Mouse (Mus musculus) small intestine, adult 2 months (tissue): ENCODE data around the gene Plekhg1. TPM values are rescaled to one million over a fixed set of nuclear protein-coding genes. Genes with fewer than 3 reads are reported as not detected.
A peak's percentile ranks its signal among the peaks of the same experiment; 100 is the strongest.

Experiments used
- H3K27ac ChIP-seq: fragments of 200-500 bp; 2 replicates; pipeline ENCODE4 v1.5.1; 2012; ENCODE audit warnings: low read depth, low read length, control low read depth, inconsistent platforms; ENCODE audit not compliant: insufficient read depth
- H3K27me3 ChIP-seq: fragments of 200-500 bp; 2 replicates; pipeline ENCODE4 v1.6.1; 2012; ENCODE audit warnings: mild to moderate bottlenecking, moderate library complexity, low read length, inconsistent platforms; ENCODE audit not compliant: control insufficient read depth, insufficient read depth
- H3K36me3 ChIP-seq: fragments of 200-500 bp; 2 replicates; pipeline ENCODE4 v1.6.1; 2012; ENCODE audit warnings: mild to moderate bottlenecking, low read length, control low read depth, inconsistent platforms; ENCODE audit not compliant: control insufficient read depth, insufficient read depth
- H3K4me1 ChIP-seq: fragments of 200-500 bp; 2 replicates; pipeline ENCODE4 v1.6.1; 2012; ENCODE audit warnings: low read length, inconsistent platforms, mixed read lengths; ENCODE audit not compliant: control insufficient read depth, insufficient read depth, insufficient read length
- H3K4me3 ChIP-seq: fragments of 200-500 bp; 2 replicates; pipeline ENCODE4 v1.5.1; 2012; ENCODE audit warnings: low read depth, mild to moderate bottlenecking, control low read depth, inconsistent platforms, low read length, moderate library complexity
- CTCF ChIP-seq: fragments of 200-500 bp; IDR thresholded peaks from 2 replicates; pipeline ENCODE4 v1.5.1; 2012; ENCODE audit warnings: low read depth, mild to moderate bottlenecking, control low read depth, inconsistent platforms, low read length, moderate library complexity, mixed read lengths; ENCODE audit not compliant: insufficient replicate concordance, insufficient read length; ENCODE audit errors: extremely low read depth
- POLR2A ChIP-seq: fragments of 200-500 bp; IDR thresholded peaks from 2 replicates; pipeline ENCODE4 v1.6.1; 2012; ENCODE audit warnings: low read depth, mild to moderate bottlenecking, control low read depth, inconsistent platforms, low read length, moderate library complexity
- WGBS: fragments of 180-500 bp; shearing (Covaris S2); methylation state at CpG from one replicate; pipeline ENCODE4 v1.1.7; 2018; 5-methylcytosine and 5-hydroxymethylcytosine counted together
- polyA plus RNA-seq: library from polyadenylated mRNA; depleted of rRNA; stranded (reverse); fragments of >200 nt; gene quantifications from 2 replicates; pipeline ENCODE4 v1.2.3, GENCODE M21; 2012

The Plekhg1 gene
- polyA plus RNA-seq, 1 experiment = 1.7 TPM

GRCm38 (mm10) chr10:3774330-3774729 is 34.2 kb downstream of the Plekhg1 start:
- 82% methylated on average over 2 of the region's 2 CpGs for WGBS
- TF ChIP-seq POLR2A (no peak), CTCF (no peak)
- Histone ChIP-seq H3K27ac (no peak overlapping the region), H3K4me1 (peaks cover 16% of the 10 kb centered on the region), H3K27me3 (no peaks in the 10 kb centered on the region), H3K36me3 (no peaks in the 10 kb centered on the region), H3K4me3 (no peak overlapping the region)

GRCm38 (mm10) chr10:3776761-3777160 is 36.6 kb downstream of the Plekhg1 start:
- H3K4me1 ChIP-seq = peaks cover 16% of the 10 kb centered on the region
- H3K27ac ChIP-seq = peak overlapping the region; percentile 55; the same call in 1 of the 2 replicates
- no peaks in the 10 kb centered on the region for H3K27me3 ChIP-seq
- 15% methylated on average over 2 of the region's 2 CpGs for WGBS
- TF ChIP-seq POLR2A = no peak
- TF ChIP-seq CTCF = no peak
- no peaks in the 10 kb centered on the region for H3K36me3 ChIP-seq
- H3K4me3 ChIP-seq = no peak overlapping the region

- Histone ChIP-seq H3K4me3 (no peak overlapping the region), H3K27ac (no peak overlapping the region), H3K4me1 (peaks cover 9% of the 10 kb centered on the region; the same call in 1 of the 2 replicates), H3K27me3 (no peaks in the 10 kb centered on the region), H3K36me3 (no peaks in the 10 kb centered on the region)
- WGBS = 81% methylated on average over 4 of the region's 4 CpGs
- no peak for TF ChIP-seq POLR2A
- no peak for TF ChIP-seq CTCF
These were observed 45.2 kb downstream of the Plekhg1 start for GRCm38 (mm10) chr10:3785362-3785761.

- 56% methylated on average over 4 of the region's 4 CpGs for WGBS
- TF ChIP-seq POLR2A (no peak), CTCF (no peak)
- H3K4me3 ChIP-seq = no peak overlapping the region
- no peaks in the 10 kb centered on the region for H3K27me3 ChIP-seq
- no peak overlapping the region for H3K27ac ChIP-seq
- H3K4me1 ChIP-seq = peaks cover 9% of the 10 kb centered on the region; the same call in 1 of the 2 replicates
- H3K36me3 ChIP-seq = no peaks in the 10 kb centered on the region
These were observed 46.4 kb downstream of the Plekhg1 start for GRCm38 (mm10) chr10:3786531-3786930.

- TF ChIP-seq POLR2A = no peak
- TF ChIP-seq CTCF = no peak
- peaks cover 9% of the 10 kb centered on the region; the same call in 1 of the 2 replicates for H3K4me1 ChIP-seq
- no peak overlapping the region for H3K4me3 ChIP-seq
- H3K27ac ChIP-seq = no peak overlapping the region
- WGBS = 17% methylated on average over 5 of the region's 5 CpGs
- no peaks in the 10 kb centered on the region for H3K36me3 ChIP-seq
- H3K27me3 ChIP-seq = no peaks in the 10 kb centered on the region
These were observed 46.8 kb downstream of the Plekhg1 start for GRCm38 (mm10) chr10:3787006-3787405.

GRCm38 (mm10) chr10:3793825-3794224 is 53.7 kb downstream of the Plekhg1 start:
- WGBS = 78% methylated on average over 3 of the region's 3 CpGs
- no peaks in the 10 kb centered on the region for H3K36me3 ChIP-seq
- no peak overlapping the region for H3K4me3 ChIP-seq
- H3K27ac ChIP-seq = no peak overlapping the region
- no peaks in the 10 kb centered on the region for H3K4me1 ChIP-seq
- H3K27me3 ChIP-seq = no peaks in the 10 kb centered on the region
- TF ChIP-seq CTCF (no peak), POLR2A (no peak)

DNA sequence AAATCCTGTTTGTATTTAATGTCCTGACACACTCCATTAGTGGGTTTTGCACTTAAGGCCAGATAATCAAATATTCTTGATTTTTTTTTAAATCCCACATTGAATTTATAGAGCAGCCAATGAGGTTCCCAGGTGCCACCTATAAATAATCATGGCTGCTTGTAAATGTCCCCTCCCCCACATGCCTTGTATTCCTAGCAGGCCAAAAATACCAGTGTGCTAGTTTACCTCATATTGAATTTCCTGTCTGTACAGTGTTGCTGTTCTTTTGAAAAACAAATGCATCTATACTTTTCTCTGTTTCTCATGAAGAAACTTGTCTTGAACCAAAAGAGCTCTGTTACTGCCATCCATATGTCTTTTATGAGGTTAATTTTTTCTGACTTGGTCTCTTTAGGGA is 59.3 kb downstream of the Plekhg1 start:
- no peaks in the 10 kb centered on the region for H3K4me1 ChIP-seq
- TF ChIP-seq CTCF (no peak), POLR2A (no peak)
- no peak overlapping the region for H3K4me3 ChIP-seq
- H3K36me3 ChIP-seq = no peaks in the 10 kb centered on the region
- H3K27me3 ChIP-seq = no peaks in the 10 kb centered on the region
- no peak overlapping the region for H3K27ac ChIP-seq

GRCm38 (mm10) chr10:3801254-3801653 is 61.1 kb downstream of the Plekhg1 start:
- no peaks in the 10 kb centered on the region for H3K27me3 ChIP-seq
- no peak overlapping the region for H3K27ac ChIP-seq
- H3K36me3 ChIP-seq = no peaks in the 10 kb centered on the region
- no peak overlapping the region for H3K4me3 ChIP-seq
- no peak for TF ChIP-seq POLR2A
- TF ChIP-seq CTCF = no peak
- H3K4me1 ChIP-seq = no peaks in the 10 kb centered on the region
- WGBS = 85% methylated on average over 6 of the region's 6 CpGs
